Mouse (Mus musculus): ENCODE measurements around the gene Thoc6.

DNA sequence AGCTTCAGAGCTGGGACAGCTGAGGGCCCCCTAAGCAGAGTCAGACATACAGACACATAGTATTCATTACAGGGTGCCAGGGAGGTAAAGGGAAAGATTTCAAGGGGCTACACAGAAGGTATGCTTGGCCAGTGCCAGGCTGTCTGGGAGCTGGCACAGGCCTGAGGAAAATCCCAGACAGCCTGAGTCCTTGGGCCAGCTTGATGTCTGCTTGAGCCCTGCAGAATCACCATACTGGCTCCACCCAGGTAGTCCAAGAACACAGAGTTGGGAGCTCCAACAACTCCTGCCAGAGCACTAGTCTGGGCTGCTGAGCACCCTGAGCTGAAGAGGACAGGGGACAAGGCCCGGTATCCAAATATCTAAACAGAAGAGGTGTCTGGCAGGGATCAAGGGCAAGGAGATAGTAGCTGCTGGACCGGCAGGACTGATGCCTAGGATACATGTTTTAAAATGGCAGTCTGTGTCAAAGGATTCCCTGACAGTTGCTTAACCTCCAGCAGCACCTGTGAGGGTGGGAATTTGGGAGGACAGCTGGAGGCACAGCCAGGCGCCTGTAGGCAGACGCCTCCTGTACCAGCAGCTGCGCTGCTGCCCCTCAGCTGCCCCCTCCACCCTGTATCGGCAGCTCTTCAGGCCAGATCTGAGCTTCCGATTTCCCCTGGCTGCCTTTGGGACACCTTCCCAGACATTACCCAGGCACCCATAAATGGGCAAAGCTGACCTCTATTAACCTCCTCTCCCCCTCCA, 48.9 kb upstream of the Thoc6 start, which contains the start of gene 1520401A03Rik:
- TF ChIP-seq CTCF (IDR thresholded peaks at IDR 0.05; ENCODE audit: low read depth) (no peak), EP300 (IDR thresholded peaks at IDR 0.05; ENCODE audit: low read depth) (no peak)

All from liver, postnatal 0 days (tissue).